Mouse (Mus musculus) forebrain, embryonic 14.5 days (tissue): ENCODE measurements around the gene Krt79. TPM values are rescaled to one million over a fixed set of nuclear protein-coding genes. Genes with fewer than 3 reads are reported as not detected.

Experiments used
- ATAC-seq: fragments of 200-750 bp; cut with Nextera tagmentation; 2 replicates; pipeline ENCODE4 v1.8.0; 2017; ENCODE audit warnings: mild to moderate bottlenecking, moderate library complexity
- DNase-seq: peaks from one replicate; pipeline ENCODE4 v3.0.0-alpha.2; 2015; ENCODE audit warnings: low spot score
- H3K27ac ChIP-seq: fragments of 300-500 bp; sonication (generic); 2 replicates; pipeline ENCODE4 v1.5.1; 2014; ENCODE audit warnings: low read depth, mild to moderate bottlenecking, control low read depth, low read length, moderate library complexity
- H3K27me3 ChIP-seq: fragments of 300-500 bp; sonication (generic); replicated peaks from 2 replicates; pipeline ENCODE4 v1.6.1; 2014; ENCODE audit warnings: low read length, control low read depth, mixed read lengths; ENCODE audit not compliant: control insufficient read depth, insufficient read depth
- H3K36me3 ChIP-seq: fragments of 300-500 bp; sonication (generic); 2 replicates; pipeline ENCODE4 v1.6.1; 2014; ENCODE audit warnings: low read length, control low read depth; ENCODE audit not compliant: control insufficient read depth, insufficient read depth
- H3K4me1 ChIP-seq: fragments of 300-500 bp; sonication (generic); 2 replicates; pipeline ENCODE4 v1.6.1; 2014; ENCODE audit warnings: antibody characterized with exemption, low read length, control low read depth; ENCODE audit not compliant: control insufficient read depth, insufficient read depth
- H3K4me2 ChIP-seq: fragments of 300-500 bp; sonication (generic); 2 replicates; pipeline ENCODE4 v1.6.1; 2014; ENCODE audit warnings: mild to moderate bottlenecking, control low read depth, low read length
- H3K4me3 ChIP-seq: fragments of 300-500 bp; sonication (generic); 2 replicates; pipeline ENCODE4 v1.5.1; 2014; ENCODE audit warnings: low read depth, low read length, control low read depth
- H3K9ac ChIP-seq: fragments of 300-500 bp; sonication (generic); 2 replicates; pipeline ENCODE4 v1.6.1; 2014; ENCODE audit warnings: mild to moderate bottlenecking, low read length, control low read depth, moderate library complexity
- H3K9me3 ChIP-seq: fragments of 300-500 bp; sonication (generic); replicated peaks from 2 replicates; pipeline ENCODE4 v1.6.1; 2016; ENCODE audit warnings: low read length, control low read depth, mixed read lengths; ENCODE audit not compliant: control insufficient read depth
- WGBS: fragments of 180-500 bp; shearing (Covaris S2); extraction: QIAGEN DNeasy Blood & Tissue Kit; methylation state at CpG from one replicate; pipeline ENCODE4 v1.1.7; 2014; 5-methylcytosine and 5-hydroxymethylcytosine counted together
- polyA plus RNA-seq: library from polyadenylated mRNA; unstranded; fragments of >200 nt; fragmentation: Nextera tagmentation; extraction: Ambion mirVana; gene quantifications from 2 replicates; pipeline ENCODE4 v1.2.1, GENCODE M21; 2014

Krt79 gene
- polyA plus RNA-seq, 1 experiment from 2014 or later: 0.10 TPM

- WGBS: 88% methylated on average over 1 of the region's 1 CpGs
- no peak for ATAC-seq
These were observed 15.1 kb downstream of the Krt79 start for GRCm38 (mm10) chr15:101925041-101925440.

GRCm38 (mm10) chr15:101924635-101925034, 15.5 kb downstream of the Krt79 start, which contains the start of gene Krt4:
Krt4 (minus strand) TSS chr15:101924735.
- Histone ChIP-seq H3K9me3 (no peaks in the 10 kb centered on the region), H3K4me3 (no peak within 1 kb of the TSS), H3K9ac (no peak within 1 kb of the TSS), H3K27me3 (no peaks in the 10 kb centered on the region), H3K36me3 (no peaks in the 10 kb centered on the region), H3K27ac (no peak within 1 kb of the TSS), H3K4me1 (no peaks in the 10 kb centered on the region), H3K4me2 (no peak within 1 kb of the TSS)
- no peak for DNase-seq
- WGBS: 84% methylated on average over 11 of the region's 11 CpGs
- ATAC-seq: no peak

More at GRCm38 (mm10) chr15:101925041-101925440, 15.1 kb downstream of the Krt79 start:
- H3K4me3 ChIP-seq: no peak overlapping the region
- no peak overlapping the region for H3K27ac ChIP-seq
- no peak for DNase-seq
- no peaks in the 10 kb centered on the region for H3K9me3 ChIP-seq
- H3K4me2 ChIP-seq: no peak overlapping the region
- H3K4me1 ChIP-seq: no peaks in the 10 kb centered on the region
- no peaks in the 10 kb centered on the region for H3K36me3 ChIP-seq
- H3K27me3 ChIP-seq: no peaks in the 10 kb centered on the region; the same call in 1 of the 2 replicates
- H3K9ac ChIP-seq: no peak overlapping the region

GRCm38 (mm10) chr15:101922296-101922695, 17.8 kb downstream of the Krt79 start:
- H3K27me3 ChIP-seq: no peaks in the 10 kb centered on the region
- no peak overlapping the region for H3K9ac ChIP-seq
- ATAC-seq (no peak), DNase-seq (no peak)
- no peak overlapping the region for H3K4me2 ChIP-seq
- no peak overlapping the region for H3K4me3 ChIP-seq
- 98% methylated on average over 2 of the region's 2 CpGs for WGBS
- H3K9me3 ChIP-seq: no peaks in the 10 kb centered on the region
- H3K27ac ChIP-seq: no peak overlapping the region
- no peaks in the 10 kb centered on the region for H3K36me3 ChIP-seq
- no peaks in the 10 kb centered on the region for H3K4me1 ChIP-seq

- Histone ChIP-seq H3K4me1 (no peaks in the 10 kb centered on the region), H3K27me3 (no peaks in the 10 kb centered on the region), H3K4me3 (no peak overlapping the region), H3K9me3 (no peaks in the 10 kb centered on the region), H3K9ac (no peak overlapping the region), H3K36me3 (no peaks in the 10 kb centered on the region), H3K4me2 (no peak overlapping the region), H3K27ac (no peak overlapping the region)
- 63% methylated on average over 2 of the region's 2 CpGs for WGBS
- ATAC-seq: no peak
- no peak for DNase-seq
These were observed 24.1 kb downstream of the Krt79 start for GRCm38 (mm10) chr15:101916072-101916471.

GRCm38 (mm10) chr15:101904849-101905248, 35.3 kb downstream of the Krt79 start:
- no peak for ATAC-seq
- WGBS: 84% methylated on average over 5 of the region's 5 CpGs
- DNase-seq: no peak

GRCm38 (mm10) chr15:101902171-101903149, 37.7 kb downstream of the Krt79 start:
- 68% methylated on average over 12 of the region's 12 CpGs for WGBS
- H3K4me2 ChIP-seq: no peak overlapping the region
- no peaks in the 10 kb centered on the region for H3K9me3 ChIP-seq
- no peak overlapping the region for H3K9ac ChIP-seq
- H3K36me3 ChIP-seq: no peaks in the 10 kb centered on the region
- H3K4me1 ChIP-seq: no peaks in the 10 kb centered on the region
- DNase-seq (no peak), ATAC-seq (no peak)
- H3K4me3 ChIP-seq: no peak overlapping the region
- no peak overlapping the region for H3K27ac ChIP-seq
- no peaks in the 10 kb centered on the region for H3K27me3 ChIP-seq

More at GRCm38 (mm10) chr15:101904849-101905248, 35.3 kb downstream of the Krt79 start:
- Histone ChIP-seq H3K4me3 (no peak overlapping the region), H3K27ac (no peak overlapping the region), H3K27me3 (no peaks in the 10 kb centered on the region), H3K36me3 (no peaks in the 10 kb centered on the region), H3K9me3 (no peaks in the 10 kb centered on the region), H3K9ac (no peak overlapping the region), H3K4me1 (no peaks in the 10 kb centered on the region), H3K4me2 (no peak overlapping the region)

- ATAC-seq (no peak), DNase-seq (no peak)
- Histone ChIP-seq H3K4me2 (no peak overlapping the region), H3K9me3 (no peaks in the 10 kb centered on the region), H3K4me3 (no peak overlapping the region), H3K36me3 (no peaks in the 10 kb centered on the region), H3K27me3 (no peaks in the 10 kb centered on the region), H3K9ac (no peak overlapping the region), H3K27ac (no peak overlapping the region), H3K4me1 (no peaks in the 10 kb centered on the region)
- WGBS: 95% methylated on average over 4 of the region's 4 CpGs
These were observed 44.9 kb downstream of the Krt79 start for GRCm38 (mm10) chr15:101895216-101895615.

- no peak within 1 kb of the TSS for H3K27ac ChIP-seq
These were observed 47.3 kb downstream of the Krt79 start, which contains the start of gene Krt76 for GRCm38 (mm10) chr15:101892820-101893219. Krt76 (minus strand) TSS chr15:101892920.

GRCm38 (mm10) chr15:101879776-101880175, 60.3 kb downstream of the Krt79 start:
- WGBS: 14% methylated on average over 11 of the region's 11 CpGs
- no peak overlapping the region for H3K4me3 ChIP-seq
- H3K27ac ChIP-seq: no peak overlapping the region
- DNase-seq (no peak), ATAC-seq (no peak)
- no peaks in the 10 kb centered on the region for H3K4me1 ChIP-seq
- no peaks in the 10 kb centered on the region for H3K36me3 ChIP-seq
- H3K9ac ChIP-seq: no peak overlapping the region
- H3K4me2 ChIP-seq: no peak overlapping the region
- H3K27me3 ChIP-seq: no peaks in the 10 kb centered on the region
- H3K9me3 ChIP-seq: no peaks in the 10 kb centered on the region

More at GRCm38 (mm10) chr15:101892820-101893219, 47.3 kb downstream of the Krt79 start, which contains the start of gene Krt76:
- no peaks in the 10 kb centered on the region for H3K4me1 ChIP-seq
- no peak within 1 kb of the TSS for H3K9ac ChIP-seq
- WGBS: 48% methylated on average over 4 of the region's 4 CpGs
- H3K9me3 ChIP-seq: no peaks in the 10 kb centered on the region
- ATAC-seq: no peak
- no peak within 1 kb of the TSS for H3K4me3 ChIP-seq
- DNase-seq: no peak
- no peaks in the 10 kb centered on the region for H3K36me3 ChIP-seq
- H3K4me2 ChIP-seq: no peak within 1 kb of the TSS
- H3K27me3 ChIP-seq: no peaks in the 10 kb centered on the region
